Mouse (Mus musculus) hindbrain, embryonic 10.5 days (tissue): ENCODE data around the gene Olfr406. TPM values are rescaled to one million over a fixed set of nuclear protein-coding genes. Genes with fewer than 3 reads are reported as not detected.

Experiments used
- DNase-seq: peaks from one replicate; pipeline ENCODE4 v3.0.0-alpha.2; 2017; ENCODE audit warnings: low spot score
- H3K27ac ChIP-seq: fragments of 300-500 bp; sonication (generic); 2 replicates; pipeline ENCODE4 v1.5.1; 2016; ENCODE audit warnings: mild to moderate bottlenecking, moderate library complexity
- H3K27me3 ChIP-seq: fragments of 300-500 bp; sonication (generic); 2 replicates; pipeline ENCODE4 v1.6.1; 2016; ENCODE audit warnings: mild to moderate bottlenecking; ENCODE audit not compliant: poor library complexity, insufficient read depth, severe bottlenecking
- H3K36me3 ChIP-seq: fragments of 300-500 bp; sonication (generic); 2 replicates; pipeline ENCODE4 v1.6.1; 2016; ENCODE audit warnings: mild to moderate bottlenecking, moderate library complexity
- H3K4me1 ChIP-seq: fragments of 300-500 bp; sonication (generic); replicated peaks from 2 replicates; pipeline ENCODE4 v1.6.1; 2016; ENCODE audit warnings: mild to moderate bottlenecking
- H3K4me3 ChIP-seq: fragments of 300-500 bp; sonication (generic); 2 replicates; pipeline ENCODE4 v1.5.1; 2016; ENCODE audit warnings: mild to moderate bottlenecking, moderate library complexity
- H3K9me3 ChIP-seq: fragments of 300-500 bp; sonication (generic); 2 replicates; pipeline ENCODE4 v1.6.1; 2016; ENCODE audit warnings: mild to moderate bottlenecking, moderate library complexity
- WGBS: fragments of 180-500 bp; shearing (Covaris S2); methylation state at CpG from one replicate; pipeline ENCODE4 v1.1.7; 2016; 5-methylcytosine and 5-hydroxymethylcytosine counted together
- polyA plus RNA-seq: library from polyadenylated mRNA; unstranded; fragments of >200 nt; fragmentation: Nextera tagmentation; extraction: Ambion mirVana; gene quantifications from 2 replicates; pipeline ENCODE4 v1.2.1, GENCODE M21; 2016

Olfr406 gene
- polyA plus RNA-seq, result not detected in 2 replicates

GRCm38 (mm10) chr11:74259508-74259907 lies at the start of gene Olfr406:
Gene Olfr406, plus strand, starts transcription at chr11:74259808.
- Histone ChIP-seq H3K36me3 (no peaks in the 10 kb centered on the region), H3K27me3 (no peaks in the 10 kb centered on the region), H3K9me3 (peaks cover 34% of the 10 kb centered on the region), H3K4me1 (no peaks in the 10 kb centered on the region), H3K4me3 (no peak within 1 kb of the TSS), H3K27ac (no peak within 1 kb of the TSS)
- WGBS, result 65% methylated on average over 2 of the region's 2 CpGs
- no peak for DNase-seq

GRCm38 (mm10) chr11:74211279-74211678 lies 48.3 kb upstream of the Olfr406 start, which contains the start of gene Olfr43:
Gene Olfr43, minus strand, starts transcription at chr11:74211379.
- Histone ChIP-seq H3K27ac (no peak within 1 kb of the TSS), H3K27me3 (no peaks in the 10 kb centered on the region), H3K4me3 (no peak within 1 kb of the TSS), H3K9me3 (peaks cover 30% of the 10 kb centered on the region), H3K4me1 (no peaks in the 10 kb centered on the region), H3K36me3 (no peaks in the 10 kb centered on the region)
- WGBS, result 68% methylated on average over 1 of the region's 1 CpGs
- no peak for DNase-seq

GRCm38 (mm10) chr11:74241201-74241600 lies 18.4 kb upstream of the Olfr406 start:
- no peak overlapping the region for H3K4me3 ChIP-seq
- peaks cover 33% of the 10 kb centered on the region for H3K9me3 ChIP-seq
- H3K36me3 ChIP-seq, result no peaks in the 10 kb centered on the region
- H3K4me1 ChIP-seq, result no peaks in the 10 kb centered on the region
- no peaks in the 10 kb centered on the region for H3K27me3 ChIP-seq
- WGBS, result 84% methylated on average over 3 of the region's 3 CpGs
- DNase-seq, result no peak
- no peak overlapping the region for H3K27ac ChIP-seq

GRCm38 (mm10) chr11:74283436-74283835 lies 23.8 kb downstream of the Olfr406 start, which contains the start of gene Olfr59:
Gene Olfr59, plus strand, starts transcription at chr11:74283736.
- Histone ChIP-seq H3K27me3 (no peaks in the 10 kb centered on the region), H3K4me1 (no peaks in the 10 kb centered on the region), H3K4me3 (no peak within 1 kb of the TSS), H3K9me3 (peaks cover 30% of the 10 kb centered on the region), H3K36me3 (no peaks in the 10 kb centered on the region), H3K27ac (no peak within 1 kb of the TSS)
- no peak for DNase-seq
- 72% methylated on average over 2 of the region's 2 CpGs for WGBS

- Histone ChIP-seq H3K4me3 (no peak overlapping the region), H3K4me1 (no peaks in the 10 kb centered on the region), H3K9me3 (peaks cover 13% of the 10 kb centered on the region; the same call in 1 of the 2 replicates), H3K27ac (no peak overlapping the region), H3K36me3 (no peaks in the 10 kb centered on the region), H3K27me3 (no peaks in the 10 kb centered on the region)
- WGBS, result 81% methylated on average over 2 of the region's 2 CpGs
- DNase-seq, result no peak
These were observed 27.6 kb downstream of the Olfr406 start for GRCm38 (mm10) chr11:74287256-74287655.

Other genes with a start within 250 kb of the Olfr406 start
- not detected in 2 replicates for gene Olfr139, start 203.3 kb upstream of the Olfr406 start, polyA plus RNA-seq
- gene Olfr399, start 203.2 kb upstream of the Olfr406 start, polyA plus RNA-seq, result not detected in 2 replicates
- gene Zfp616, start 189.9 kb upstream of the Olfr406 start, polyA plus RNA-seq, result not detected in 2 replicates
- not detected in 2 replicates for gene Olfr401, start 146.1 kb upstream of the Olfr406 start, polyA plus RNA-seq
- gene Olfr402, start 106.3 kb upstream of the Olfr406 start, polyA plus RNA-seq, result not detected in 2 replicates
- gene Olfr403, start 73.6 kb upstream of the Olfr406 start, polyA plus RNA-seq, result not detected in 2 replicates
- gene Olfr43, start 48.4 kb upstream of the Olfr406 start, polyA plus RNA-seq, result not detected in 2 replicates
- not detected in 2 replicates for gene Olfr59, start 23.9 kb downstream of the Olfr406 start, polyA plus RNA-seq
- gene Olfr410, start 78.2 kb downstream of the Olfr406 start, polyA plus RNA-seq, result not detected in 2 replicates
- gene Olfr411, start 92.8 kb downstream of the Olfr406 start, polyA plus RNA-seq, result not detected in 2 replicates
- gene Olfr412, start 102.3 kb downstream of the Olfr406 start, polyA plus RNA-seq, result not detected in 2 replicates